Mouse (Mus musculus): ENCODE measurements at regions not wholly inside any gene's neighbourhood (a gene's known extent, or its start where the extent isn't known, plus 50 kb on each side); places are given as distances from the start of the nearest gene placed in this dataset.
A peak's percentile ranks its signal among the peaks of the same experiment; 100 is the strongest.

DNA sequence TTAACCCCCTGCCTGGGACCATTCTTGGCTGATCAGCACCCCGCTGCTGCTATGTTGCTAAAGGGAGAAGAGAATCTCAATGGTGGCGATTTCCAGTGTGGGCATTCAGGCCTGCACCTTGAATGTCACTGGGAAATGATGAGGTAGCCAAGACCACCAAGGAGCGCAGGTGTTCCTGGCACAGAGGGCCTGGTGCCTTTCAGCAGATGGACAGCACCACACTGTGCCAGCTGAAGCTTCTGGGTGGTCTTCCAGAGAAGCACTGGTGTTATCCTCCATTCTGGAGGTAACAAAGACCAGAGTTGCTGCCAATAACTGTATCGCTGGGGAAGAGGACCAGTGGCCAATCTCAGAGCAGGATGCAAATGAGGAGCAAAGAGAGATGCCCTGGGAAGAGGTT, 338.5 kb downstream of the Lmo4 start:
- no peaks in the 10 kb centered on the region for H3K4me1 ChIP-seq (ENCODE audit: control insufficient read depth, insufficient read depth, low read length)
- no peak overlapping the region for H3K4me3 ChIP-seq (ENCODE audit: low read depth, low read length)
- no peak for ATAC-seq (ENCODE audit: insufficient number of reproducible peaks, insufficient read depth, low FRiP score, low read depth)
- no peaks in the 10 kb centered on the region for H3K9me3 ChIP-seq (ENCODE audit: control insufficient read depth, low read depth, low read length)
- no peak overlapping the region for H3K4me2 ChIP-seq (replicated peaks; ENCODE audit: low read depth, low read length)
- H3K27ac ChIP-seq (ENCODE audit: low read length): no peak overlapping the region
- no peaks in the 10 kb centered on the region for H3K36me3 ChIP-seq (ENCODE audit: control insufficient read depth, insufficient read depth, low read length)
- WGBS: 56% methylated on average over 4 of the region's 4 CpGs
- no peak overlapping the region for H3K9ac ChIP-seq (replicated peaks; ENCODE audit: low read depth, low read length)
- no peaks in the 10 kb centered on the region for H3K27me3 ChIP-seq (ENCODE audit: control insufficient read depth, insufficient read depth, low read length)

DNA sequence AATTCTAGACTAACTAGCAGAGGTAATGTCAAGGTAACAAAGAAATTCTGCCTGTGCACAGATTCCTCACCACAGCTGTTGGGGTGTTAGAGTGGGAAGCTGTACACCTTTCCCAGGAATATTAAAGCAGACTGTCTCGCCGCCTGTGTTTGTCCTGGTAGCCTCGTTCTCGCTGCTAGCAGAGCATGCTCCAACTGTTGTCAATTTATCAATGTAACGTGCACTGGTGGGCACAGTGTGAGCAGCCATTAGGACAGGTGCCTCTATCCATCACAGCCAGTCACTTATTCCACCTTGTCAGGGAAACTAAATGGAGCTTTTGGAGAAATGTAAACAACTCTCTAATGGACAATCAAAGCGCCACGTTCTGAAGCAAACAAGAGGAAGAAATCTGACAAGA, 339.4 kb downstream of the Lmo4 start:
- Histone ChIP-seq H3K36me3 (ENCODE audit: control insufficient read depth, insufficient read depth, low read length) (no peaks in the 10 kb centered on the region), H3K9ac (replicated peaks; ENCODE audit: low read depth, low read length) (no peak overlapping the region), H3K27ac (ENCODE audit: low read length) (no peak overlapping the region), H3K9me3 (ENCODE audit: control insufficient read depth, low read depth, low read length) (no peaks in the 10 kb centered on the region), H3K4me2 (replicated peaks; ENCODE audit: low read depth, low read length) (0 out of 2 replicates have a peak overlapping the region, but pooled peaks have one; percentile 1), H3K4me1 (ENCODE audit: control insufficient read depth, insufficient read depth, low read length) (no peaks in the 10 kb centered on the region), H3K4me3 (ENCODE audit: low read depth, low read length) (no peak overlapping the region), H3K27me3 (ENCODE audit: control insufficient read depth, insufficient read depth, low read length) (no peaks in the 10 kb centered on the region)
- ATAC-seq (ENCODE audit: insufficient number of reproducible peaks, insufficient read depth, low FRiP score, low read depth): 0 out of 2 replicates have a peak, but pooled peaks have one; percentile 28
- WGBS: 22% methylated on average over 7 of the region's 7 CpGs

DNA sequence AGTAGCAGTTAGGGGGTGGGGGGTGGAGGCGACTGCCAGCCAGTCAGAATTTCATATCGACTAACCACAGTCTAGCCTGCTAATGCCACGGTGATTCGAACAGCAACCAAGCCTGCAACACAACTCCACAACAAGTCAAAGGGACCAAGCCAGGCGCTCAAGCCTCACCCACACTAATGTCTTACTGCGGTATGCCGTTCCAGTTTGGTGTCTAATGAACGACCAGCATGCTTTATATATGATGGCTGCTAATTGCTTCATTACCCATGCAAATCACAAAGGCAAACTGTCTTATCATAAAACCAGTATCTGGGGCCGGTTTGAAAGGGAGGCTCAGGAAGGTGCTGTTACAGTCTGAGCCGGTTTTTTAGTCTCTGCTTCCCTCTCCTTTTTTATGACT, 340.5 kb downstream of the Lmo4 start:
- H3K4me2 ChIP-seq (replicated peaks; ENCODE audit: low read depth, low read length): no peak overlapping the region
- no peak overlapping the region for H3K27ac ChIP-seq (ENCODE audit: low read length)
- H3K27me3 ChIP-seq (ENCODE audit: control insufficient read depth, insufficient read depth, low read length): no peaks in the 10 kb centered on the region
- H3K4me3 ChIP-seq (ENCODE audit: low read depth, low read length): no peak overlapping the region
- H3K4me1 ChIP-seq (ENCODE audit: control insufficient read depth, insufficient read depth, low read length): no peaks in the 10 kb centered on the region
- H3K9ac ChIP-seq (replicated peaks; ENCODE audit: low read depth, low read length): no peak overlapping the region
- H3K36me3 ChIP-seq (ENCODE audit: control insufficient read depth, insufficient read depth, low read length): no peaks in the 10 kb centered on the region
- WGBS: 57% methylated on average over 10 of the region's 10 CpGs
- no peak for ATAC-seq (ENCODE audit: insufficient number of reproducible peaks, insufficient read depth, low FRiP score, low read depth)
- no peaks in the 10 kb centered on the region for H3K9me3 ChIP-seq (ENCODE audit: control insufficient read depth, low read depth, low read length)

DNA sequence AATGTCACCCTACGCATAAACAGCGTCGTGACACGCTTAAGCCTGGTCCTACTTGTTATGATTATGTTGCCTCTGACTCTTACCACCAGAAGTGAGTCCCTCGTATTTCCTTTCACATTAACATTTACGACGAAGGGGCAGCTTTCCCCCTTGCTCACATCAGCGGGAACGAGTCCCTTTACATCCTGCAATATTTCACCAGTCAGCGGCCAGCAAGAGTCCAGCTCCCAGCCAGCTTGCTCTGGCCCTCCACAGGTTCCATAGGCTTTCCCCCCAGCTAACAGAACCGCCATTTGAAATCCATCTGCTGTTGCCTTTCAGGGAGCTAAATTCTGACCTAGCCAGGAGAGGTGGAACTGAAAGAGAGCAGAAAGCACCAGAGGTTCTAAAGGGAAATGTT, 342.5 kb downstream of the Lmo4 start:
- H3K27me3 ChIP-seq (ENCODE audit: control insufficient read depth, insufficient read depth, low read length): no peaks in the 10 kb centered on the region
- no peak overlapping the region for H3K27ac ChIP-seq (ENCODE audit: low read length)
- H3K4me1 ChIP-seq (ENCODE audit: control insufficient read depth, insufficient read depth, low read length): no peaks in the 10 kb centered on the region
- H3K9me3 ChIP-seq (ENCODE audit: control insufficient read depth, low read depth, low read length): no peaks in the 10 kb centered on the region
- WGBS: 51% methylated on average over 11 of the region's 11 CpGs
- H3K36me3 ChIP-seq (ENCODE audit: control insufficient read depth, insufficient read depth, low read length): no peaks in the 10 kb centered on the region
- no peak overlapping the region for H3K9ac ChIP-seq (replicated peaks; ENCODE audit: low read depth, low read length)
- H3K4me2 ChIP-seq (replicated peaks; ENCODE audit: low read depth, low read length): no peak overlapping the region
- ATAC-seq (ENCODE audit: insufficient number of reproducible peaks, insufficient read depth, low FRiP score, low read depth): no peak
- no peak overlapping the region for H3K4me3 ChIP-seq (ENCODE audit: low read depth, low read length)

DNA sequence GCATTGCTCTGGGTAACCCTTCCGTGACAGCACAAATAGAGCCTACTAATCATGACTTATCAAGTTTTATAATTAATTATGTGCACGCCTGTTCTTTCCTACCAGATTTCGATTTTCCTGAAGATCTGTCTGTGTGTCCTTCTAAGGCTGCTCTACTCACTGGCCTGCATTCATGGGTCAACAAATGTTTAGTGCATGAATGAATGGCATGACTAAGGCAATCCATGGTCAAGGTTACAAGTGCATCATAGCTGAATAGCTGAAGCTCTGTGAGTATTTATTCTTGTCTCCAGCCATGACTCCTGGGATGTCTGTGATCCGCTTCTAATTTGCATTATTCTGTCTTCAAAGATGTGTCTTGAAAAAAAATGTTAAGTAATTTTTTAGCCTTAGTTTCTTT, 343.2 kb downstream of the Lmo4 start:
- 87% methylated on average over 4 of the region's 4 CpGs for WGBS
- H3K4me2 ChIP-seq (replicated peaks; ENCODE audit: low read depth, low read length): no peak overlapping the region
- no peaks in the 10 kb centered on the region for H3K9me3 ChIP-seq (ENCODE audit: control insufficient read depth, low read depth, low read length)
- no peak overlapping the region for H3K9ac ChIP-seq (replicated peaks; ENCODE audit: low read depth, low read length)
- ATAC-seq (ENCODE audit: insufficient number of reproducible peaks, insufficient read depth, low FRiP score, low read depth): no peak
- H3K27ac ChIP-seq (ENCODE audit: low read length): no peak overlapping the region
- no peak overlapping the region for H3K4me3 ChIP-seq (ENCODE audit: low read depth, low read length)
- H3K4me1 ChIP-seq (ENCODE audit: control insufficient read depth, insufficient read depth, low read length): no peaks in the 10 kb centered on the region
- H3K36me3 ChIP-seq (ENCODE audit: control insufficient read depth, insufficient read depth, low read length): no peaks in the 10 kb centered on the region
- H3K27me3 ChIP-seq (ENCODE audit: control insufficient read depth, insufficient read depth, low read length): no peaks in the 10 kb centered on the region

DNA sequence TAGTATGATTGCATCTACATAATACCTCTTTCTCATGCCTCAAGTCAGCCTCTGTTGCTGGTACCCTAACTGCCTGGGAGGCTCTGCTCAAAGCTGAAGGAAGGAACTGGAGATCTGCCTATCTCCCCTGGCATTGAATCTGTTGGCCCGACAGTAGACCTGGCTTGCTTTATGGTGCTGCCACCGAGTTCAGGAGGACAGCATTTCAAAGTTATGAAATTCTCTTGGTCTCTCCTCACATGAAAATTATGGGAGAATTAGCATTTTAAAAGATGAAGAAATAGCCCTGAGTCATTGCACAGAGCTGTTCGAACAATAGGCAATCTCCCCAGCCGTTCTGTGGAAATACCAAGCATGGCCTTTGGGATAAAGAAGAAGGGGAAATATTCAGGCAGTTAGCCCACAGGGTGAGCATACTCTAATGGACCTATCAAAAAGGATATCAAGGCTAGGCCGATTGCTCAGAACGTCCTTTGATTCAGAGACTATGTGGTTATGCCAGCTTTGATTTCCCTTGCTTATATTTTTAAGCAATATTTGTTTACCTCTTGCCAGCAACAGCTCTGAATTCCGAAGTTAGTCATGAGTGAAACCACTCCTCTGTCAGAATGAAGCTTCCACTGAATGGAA, 369.3 kb downstream of the Lmo4 start:
- Histone ChIP-seq H3K9ac (replicated peaks; ENCODE audit: low read depth, low read length) (no peak overlapping the region), H3K4me1 (ENCODE audit: control insufficient read depth, insufficient read depth, low read length) (no peaks in the 10 kb centered on the region), H3K9me3 (ENCODE audit: control insufficient read depth, low read depth, low read length) (no peaks in the 10 kb centered on the region), H3K4me3 (ENCODE audit: low read depth, low read length) (no peak overlapping the region), H3K36me3 (ENCODE audit: control insufficient read depth, insufficient read depth, low read length) (no peaks in the 10 kb centered on the region), H3K27ac (ENCODE audit: low read length) (no peak overlapping the region), H3K4me2 (replicated peaks; ENCODE audit: low read depth, low read length) (no peak overlapping the region), H3K27me3 (ENCODE audit: control insufficient read depth, insufficient read depth, low read length) (no peaks in the 10 kb centered on the region)
- no peak for ATAC-seq (ENCODE audit: insufficient number of reproducible peaks, insufficient read depth, low FRiP score, low read depth)
- WGBS: 84% methylated on average over 7 of the region's 7 CpGs

DNA sequence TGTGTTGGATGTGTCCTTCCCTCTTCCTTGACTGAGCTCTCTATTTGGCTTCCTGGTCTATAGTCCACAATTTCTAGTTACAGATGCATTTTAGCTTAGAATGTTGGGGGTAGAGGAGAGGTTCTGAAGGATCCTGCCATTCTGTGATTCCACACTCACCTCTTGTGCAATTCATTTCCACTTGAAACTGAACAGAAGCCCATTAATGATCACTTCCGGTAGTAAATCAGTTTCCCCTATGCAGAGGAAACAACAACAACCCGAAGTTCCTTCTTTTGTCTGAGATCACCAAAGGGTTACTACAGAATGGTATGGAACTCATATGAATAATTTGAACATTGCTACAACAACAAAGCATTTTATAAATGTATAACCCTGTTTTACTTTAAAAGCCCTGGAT, 370.3 kb downstream of the Lmo4 start:
- WGBS: 61% methylated on average over 2 of the region's 2 CpGs

DNA sequence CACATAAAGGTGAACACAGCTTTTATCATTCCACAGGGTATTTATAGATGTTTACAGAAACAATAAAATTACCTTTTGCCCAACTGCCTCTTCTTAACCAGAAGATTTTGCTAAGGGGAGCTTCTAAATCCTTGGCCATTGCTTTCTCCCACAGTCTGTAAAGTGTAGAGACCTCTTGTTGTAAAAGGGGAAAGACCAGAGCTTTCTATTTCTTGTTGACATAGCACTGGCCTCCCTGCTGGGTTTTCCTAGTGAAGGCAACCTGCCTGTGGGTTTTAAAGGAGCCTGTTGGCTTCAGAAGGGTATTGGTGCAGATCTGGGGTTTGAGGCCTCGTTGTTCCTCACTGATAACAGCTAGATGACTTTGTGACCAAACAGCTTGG, 381.6 kb downstream of the Lmo4 start:
- Histone ChIP-seq H3K27ac (ENCODE audit: low read length) (no peak overlapping the region), H3K36me3 (ENCODE audit: control insufficient read depth, insufficient read depth, low read length) (no peaks in the 10 kb centered on the region), H3K9me3 (ENCODE audit: control insufficient read depth, low read depth, low read length) (no peaks in the 10 kb centered on the region), H3K4me1 (ENCODE audit: control insufficient read depth, insufficient read depth, low read length) (no peaks in the 10 kb centered on the region), H3K4me2 (replicated peaks; ENCODE audit: low read depth, low read length) (no peak overlapping the region), H3K9ac (replicated peaks; ENCODE audit: low read depth, low read length) (no peak overlapping the region), H3K4me3 (ENCODE audit: low read depth, low read length) (no peak overlapping the region), H3K27me3 (ENCODE audit: control insufficient read depth, insufficient read depth, low read length) (no peaks in the 10 kb centered on the region)
- ATAC-seq (ENCODE audit: insufficient number of reproducible peaks, insufficient read depth, low FRiP score, low read depth): no peak
- WGBS: 31% methylated on average over 1 of the region's 1 CpGs

More for the DNA sequence above, 370.3 kb downstream of the Lmo4 start:
- no peak overlapping the region for H3K4me3 ChIP-seq (ENCODE audit: low read depth, low read length)
- ATAC-seq (ENCODE audit: insufficient number of reproducible peaks, insufficient read depth, low FRiP score, low read depth): no peak
- H3K36me3 ChIP-seq (ENCODE audit: control insufficient read depth, insufficient read depth, low read length): no peaks in the 10 kb centered on the region
- H3K27ac ChIP-seq (ENCODE audit: low read length): no peak overlapping the region
- H3K27me3 ChIP-seq (ENCODE audit: control insufficient read depth, insufficient read depth, low read length): no peaks in the 10 kb centered on the region
- no peaks in the 10 kb centered on the region for H3K4me1 ChIP-seq (ENCODE audit: control insufficient read depth, insufficient read depth, low read length)
- no peak overlapping the region for H3K4me2 ChIP-seq (replicated peaks; ENCODE audit: low read depth, low read length)
- H3K9me3 ChIP-seq (ENCODE audit: control insufficient read depth, low read depth, low read length): no peaks in the 10 kb centered on the region
- no peak overlapping the region for H3K9ac ChIP-seq (replicated peaks; ENCODE audit: low read depth, low read length)

Measured in stomach, embryonic 14.5 days (tissue).